Mouse (Mus musculus) G1E (cell line): Measurements from ENCODE around the gene Foxn4.

Experiments
- CTCF ChIP-seq: IDR thresholded peaks from 2 replicates; pipeline ENCODE4 v1.5.1; 2012; ENCODE audit warnings: low read depth, low read length, inconsistent platforms, mixed read lengths
- GATA1 ChIP-seq: IDR thresholded peaks from 2 replicates; pipeline ENCODE4 v1.6.1; 2012; ENCODE audit warnings: borderline replicate concordance, low read length, inconsistent platforms, mixed read lengths
- GATA2 ChIP-seq: IDR thresholded peaks from 2 replicates; pipeline ENCODE4 v1.6.1; 2012; ENCODE audit warnings: low read depth, low read length, inconsistent platforms, borderline replicate concordance
- POLR2AphosphoS5 ChIP-seq: IDR thresholded peaks from 2 replicates; pipeline ENCODE4 v1.6.1; 2012; ENCODE audit warnings: low read depth, low read length, inconsistent platforms; ENCODE audit not compliant: insufficient replicate concordance
- TAL1 ChIP-seq: conservative IDR thresholded peaks from 2 replicates; pipeline ENCODE4 v1.6.1; 2012; ENCODE audit warnings: low read depth, low read length, inconsistent platforms, mixed read lengths

- no peak for TF ChIP-seq CTCF
- no peak for TF ChIP-seq POLR2AphosphoS5
- TF ChIP-seq TAL1, result no peak
- TF ChIP-seq GATA1, result no peak
- no peak for TF ChIP-seq GATA2
Observed at GRCm38 (mm10) chr5:114213183-114213582, 60.4 kb downstream of the Foxn4 start.
